ENCODE assay signal across 8 mouse cellular contexts in the genomic region with DNA sequence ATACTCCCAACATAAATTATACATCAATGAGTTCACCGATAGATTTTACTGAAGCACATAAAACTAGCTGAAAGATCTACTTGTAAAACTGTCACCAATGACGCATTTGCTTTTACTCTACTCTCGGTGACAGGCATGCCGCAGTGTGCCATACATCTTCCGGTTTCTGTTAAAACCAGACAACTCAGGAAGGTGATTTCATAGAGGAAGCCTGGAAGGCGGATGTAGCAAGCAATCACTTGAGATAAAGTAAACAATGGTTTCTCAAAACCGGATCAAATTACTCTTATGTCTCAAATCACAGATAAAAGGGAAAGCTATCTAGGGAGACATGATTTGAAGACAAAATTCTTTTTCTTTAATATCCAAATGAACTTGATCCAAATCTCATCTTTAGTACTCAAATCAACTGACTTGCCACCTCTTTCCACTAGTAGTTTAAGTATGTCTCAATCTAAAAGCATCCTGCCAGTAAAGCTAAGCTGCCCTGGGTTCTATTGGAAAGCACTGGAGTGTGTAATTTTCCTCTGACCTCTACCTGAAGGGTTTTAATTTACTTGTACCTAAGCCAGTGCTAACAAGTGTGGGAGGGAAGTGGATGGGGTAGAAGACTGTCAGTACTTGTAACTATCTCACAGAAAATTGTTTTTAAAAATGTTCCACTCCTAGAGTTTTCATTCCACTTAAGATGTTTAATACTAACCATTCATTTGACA.
A peak's percentile ranks its signal among the peaks of the same experiment; 100 is the strongest.
DNase-seq lines count a peak whose midpoint lies in the region; ATAC-seq lines count a peak whose summit lies in the region.

No protein-coding gene starts in this region.

- no peaks in the 10 kb centered on the region for H3K4me1 ChIP-seq in midbrain, embryonic 13.5 days (replicated peaks)

- WGBS in midbrain, embryonic 13.5 days: 78% methylated on average over 7 of the region's 7 CpGs

- H3K4me3 ChIP-seq in midbrain, embryonic 13.5 days (replicated peaks): no peak overlapping the region

- no peaks in the 10 kb centered on the region for H3K27me3 ChIP-seq in midbrain, embryonic 13.5 days

- no peaks in the 10 kb centered on the region for H3K36me3 ChIP-seq in midbrain, embryonic 13.5 days

- H3K4me2 ChIP-seq in midbrain, embryonic 13.5 days (replicated peaks): no peak overlapping the region

- no peaks in the 10 kb centered on the region for H3K9me3 ChIP-seq in midbrain, embryonic 13.5 days

- no peak overlapping the region for H3K27ac ChIP-seq in midbrain, embryonic 13.5 days

- peak; percentile 92 for ATAC-seq in granulocyte monocyte progenitor cell, adult 5-6 weeks (replicated peaks; ENCODE audit: poor library complexity, severe bottlenecking)
- no peak for ATAC-seq in midbrain, embryonic 13.5 days

- intact Hi-C loops in gastrocnemius, postnatal 36 days (cut with DNase I): no loop called here

- H3K9ac ChIP-seq in midbrain, embryonic 13.5 days (replicated peaks): no peak overlapping the region

- DNase-seq in spleen, postnatal 36 days (ENCODE audit: low spot score in 2 of 2): peak; percentile 69 to 75
- DNase-seq in spleen, postnatal 14 days (ENCODE audit: low spot score in 2 of 2): no peak
- DNase-seq in lung, postnatal 36 days: peak; percentile 75
- DNase-seq in yolk sac, embryonic 10.5 days (ENCODE audit: low spot score): peak; percentile 22
- no peak for DNase-seq in right cerebral cortex, adult 2 months (ENCODE audit: low spot score in 2 of 2)
- DNase-seq in gastrocnemius, postnatal 36 days: no peak

Comparison
In these comparisons a context has a peak if more than half of its experiments do, and no peak if none do; other contexts are left out.
1. DNase-seq: peak in spleen, postnatal 36 days (2 of 2), lung, postnatal 36 days (single experiment) and yolk sac, embryonic 10.5 days (single experiment); none in spleen, postnatal 14 days (0 of 2), right cerebral cortex, adult 2 months (0 of 2) and gastrocnemius, postnatal 36 days (0 of 2).